Mouse (Mus musculus): ENCODE measurements around the gene Capza1. TPM values are rescaled to one million over a fixed set of nuclear protein-coding genes. Genes with fewer than 3 reads are reported as not detected.
A peak's percentile ranks its signal among the peaks of the same experiment; 100 is the strongest.
"Not testable (repeated sequence)": the region's sequence is repeated elsewhere in the genome, so short reads cannot be mapped to it uniquely, and the experiment has no call there.

The Capza1 gene
- 208 and 212 TPM in 2 replicates for polyA plus RNA-seq (2016; fragmentation: Nextera tagmentation; extraction: Ambion mirVana)

GRCm38 (mm10) chr3:104863786-104864650 lies at the start of gene Capza1, which contains the start of gene St7l:
Gene Capza1, minus strand, starts transcription at chr3:104864505.
Gene St7l, plus strand, starts transcription at chr3:104864005.
- ATAC-seq (ENCODE audit: low FRiP score): peak; percentile 98

DNA sequence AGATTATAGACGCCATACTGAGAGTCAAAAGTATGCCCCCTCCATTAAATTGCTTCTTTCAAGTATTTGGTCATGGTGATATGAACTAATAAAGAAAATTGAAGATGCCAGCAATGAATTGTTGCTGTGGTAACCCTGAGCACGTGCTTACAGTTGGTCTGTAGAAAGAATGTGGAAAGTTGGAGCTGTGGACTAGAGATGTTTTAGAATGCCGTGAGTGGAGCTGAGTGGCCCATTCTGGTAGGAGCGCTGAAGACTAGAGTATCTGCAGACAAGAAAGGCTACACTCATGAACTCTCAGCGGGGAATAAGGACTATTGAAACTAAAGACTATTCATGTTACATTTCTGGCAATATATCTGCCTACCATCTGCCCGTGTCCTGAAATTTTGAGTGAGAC lies 44.9 kb upstream of the Capza1 start:
- H3K9ac ChIP-seq: no peak overlapping the region
- no peaks in the 10 kb centered on the region for H3K27me3 ChIP-seq
- no peaks in the 10 kb centered on the region for H3K4me1 ChIP-seq
- no peak overlapping the region for H3K4me2 ChIP-seq
- no peak overlapping the region for H3K4me3 ChIP-seq (replicated peaks)
- H3K9me3 ChIP-seq: no peaks in the 10 kb centered on the region
- no peak overlapping the region for H3K27ac ChIP-seq
- 83% methylated on average over 6 of the region's 6 CpGs for WGBS
- no peak for ATAC-seq (ENCODE audit: low FRiP score)
- peaks cover 25% of the 10 kb centered on the region for H3K36me3 ChIP-seq (replicated peaks)

More at GRCm38 (mm10) chr3:104863786-104864650, at the start of gene Capza1, which contains the start of gene St7l:
- Histone ChIP-seq H3K36me3 (replicated peaks) (peaks cover 8% of the 10 kb centered on the region), H3K4me3 (replicated peaks) (peak within 1 kb of the TSS; percentile 98), H3K27ac (peak within 1 kb of the TSS; percentile 97), H3K27me3 (no peaks in the 10 kb centered on the region), H3K4me1 (peaks cover 34% of the 10 kb centered on the region), H3K9me3 (no peaks in the 10 kb centered on the region), H3K4me2 (peak within 1 kb of the TSS; percentile 76), H3K9ac (peak within 1 kb of the TSS; percentile 97)
- WGBS: under 1% methylated on average over 43 of the region's 43 CpGs

DNA sequence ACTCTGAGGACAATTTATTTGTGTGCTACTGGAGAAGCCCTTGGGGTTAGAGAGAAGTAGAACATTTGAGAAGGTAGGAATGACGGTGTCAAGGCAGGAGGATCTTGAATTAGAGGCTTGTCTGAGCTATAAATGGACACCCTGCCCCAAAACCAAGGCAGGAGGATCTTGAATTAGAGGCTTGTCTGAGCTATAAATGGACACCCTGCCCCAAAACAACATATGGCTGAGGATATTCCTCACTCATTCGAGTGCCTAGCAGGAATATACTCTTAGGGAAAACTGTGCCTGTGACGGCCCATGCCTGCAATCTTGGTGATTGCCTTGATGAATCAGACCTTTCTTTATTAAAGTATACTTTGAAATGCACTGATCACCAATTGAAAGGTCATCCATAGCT lies 41.7 kb upstream of the Capza1 start:
- Histone ChIP-seq H3K4me2 (no peak overlapping the region), H3K4me1 (no peaks in the 10 kb centered on the region), H3K36me3 (replicated peaks) (peaks cover 25% of the 10 kb centered on the region), H3K27ac (no peak overlapping the region), H3K9ac (no peak overlapping the region), H3K27me3 (no peaks in the 10 kb centered on the region), H3K4me3 (replicated peaks) (no peak overlapping the region), H3K9me3 (no peaks in the 10 kb centered on the region)
- no peak for ATAC-seq (ENCODE audit: low FRiP score)
- 89% methylated on average over 3 of the region's 3 CpGs for WGBS

GRCm38 (mm10) chr3:104905389-104905788 lies 41.1 kb upstream of the Capza1 start:
- WGBS: 91% methylated on average over 4 of the region's 4 CpGs
- H3K36me3 ChIP-seq (replicated peaks): peaks cover 22% of the 10 kb centered on the region
- H3K4me2 ChIP-seq: no peak overlapping the region
- H3K4me1 ChIP-seq: no peaks in the 10 kb centered on the region
- H3K9ac ChIP-seq: no peak overlapping the region
- no peak overlapping the region for H3K4me3 ChIP-seq (replicated peaks)
- H3K27me3 ChIP-seq: no peaks in the 10 kb centered on the region
- H3K27ac ChIP-seq: no peak overlapping the region
- no peaks in the 10 kb centered on the region for H3K9me3 ChIP-seq
- ATAC-seq (ENCODE audit: low FRiP score): no peak

DNA sequence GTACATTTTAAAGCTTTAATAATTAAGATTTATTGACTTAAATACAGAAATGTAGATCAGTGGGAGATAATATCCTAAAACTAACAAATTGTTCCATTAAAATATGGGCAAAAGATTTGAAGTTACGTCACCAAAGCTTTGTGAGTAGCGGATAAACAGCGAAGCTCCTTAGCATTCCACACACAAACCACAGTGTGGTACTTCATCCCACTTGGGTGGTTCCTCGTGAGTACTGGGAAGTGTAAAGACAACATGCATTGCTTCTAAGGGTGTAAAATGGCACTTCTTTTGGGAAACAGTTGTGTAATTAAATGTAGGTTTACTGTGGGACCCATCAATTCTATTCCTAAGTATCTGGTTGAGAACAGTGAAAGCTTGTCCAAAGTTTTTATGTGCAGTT lies 36.8 kb upstream of the Capza1 start:
- H3K4me2 ChIP-seq: no peak overlapping the region
- 93% methylated on average over 4 of the region's 4 CpGs for WGBS
- peaks cover 44% of the 10 kb centered on the region for H3K36me3 ChIP-seq (replicated peaks)

GRCm38 (mm10) chr3:104896141-104896540 lies 31.8 kb upstream of the Capza1 start:
- no peak overlapping the region for H3K9ac ChIP-seq
- no peak for ATAC-seq (ENCODE audit: low FRiP score)
- H3K4me1 ChIP-seq: no peaks in the 10 kb centered on the region
- no peak overlapping the region for H3K27ac ChIP-seq
- no peaks in the 10 kb centered on the region for H3K9me3 ChIP-seq
- no peak overlapping the region for H3K4me2 ChIP-seq
- H3K36me3 ChIP-seq (replicated peaks): peaks cover 50% of the 10 kb centered on the region
- 74% methylated on average over 3 of the region's 3 CpGs for WGBS
- no peak overlapping the region for H3K4me3 ChIP-seq (replicated peaks)
- no peaks in the 10 kb centered on the region for H3K27me3 ChIP-seq

More for the DNA sequence above, 36.8 kb upstream of the Capza1 start:
- no peak for ATAC-seq (ENCODE audit: low FRiP score)
- no peaks in the 10 kb centered on the region for H3K27me3 ChIP-seq
- H3K27ac ChIP-seq: no peak overlapping the region
- H3K9me3 ChIP-seq: no peaks in the 10 kb centered on the region
- H3K4me1 ChIP-seq: no peaks in the 10 kb centered on the region
- no peak overlapping the region for H3K9ac ChIP-seq
- H3K4me3 ChIP-seq (replicated peaks): no peak overlapping the region

- no peak for ATAC-seq (ENCODE audit: low FRiP score)
- H3K27ac ChIP-seq: no peak overlapping the region
- no peak overlapping the region for H3K4me3 ChIP-seq (replicated peaks)
- H3K27me3 ChIP-seq: no peaks in the 10 kb centered on the region
- H3K4me2 ChIP-seq: no peak overlapping the region
- no peak overlapping the region for H3K9ac ChIP-seq
- peaks cover 43% of the 10 kb centered on the region for H3K36me3 ChIP-seq (replicated peaks)
- H3K9me3 ChIP-seq: no peaks in the 10 kb centered on the region
- 87% methylated on average over 3 of the region's 3 CpGs for WGBS
- no peaks in the 10 kb centered on the region for H3K4me1 ChIP-seq
Measured at GRCm38 (mm10) chr3:104888585-104888984, 24.3 kb upstream of the Capza1 start.

DNA sequence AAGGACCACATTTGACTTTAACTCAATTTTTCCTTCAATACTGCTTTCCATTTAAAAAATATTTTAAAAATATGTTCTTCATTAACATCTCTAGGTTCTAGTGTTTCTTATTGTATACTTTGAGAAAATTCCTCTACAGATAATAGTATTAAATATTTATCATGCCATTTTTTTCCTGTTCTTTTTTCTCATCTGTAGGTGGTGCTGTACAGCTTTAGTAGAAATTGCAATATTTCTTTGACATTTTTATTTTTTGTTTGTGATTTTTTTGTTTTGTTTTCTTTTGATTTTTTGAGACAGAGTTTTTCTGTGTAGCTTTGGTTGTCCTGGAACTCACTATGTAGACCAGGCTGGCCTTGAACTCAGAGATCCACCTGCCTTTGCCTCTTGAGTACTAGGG lies 5.3 kb upstream of the Capza1 start:
- ATAC-seq (ENCODE audit: low FRiP score): no peak
- Histone ChIP-seq H3K36me3 (replicated peaks) (peaks cover 50% of the 10 kb centered on the region), H3K9me3 (no peaks in the 10 kb centered on the region), H3K4me3 (replicated peaks) (no peak overlapping the region), H3K9ac (no peak overlapping the region), H3K27me3 (no peaks in the 10 kb centered on the region), H3K4me1 (peaks cover 9% of the 10 kb centered on the region), H3K4me2 (no peak overlapping the region), H3K27ac (no peak overlapping the region)

- Histone ChIP-seq H3K4me1 (peaks cover 28% of the 10 kb centered on the region), H3K36me3 (replicated peaks) (peaks cover 25% of the 10 kb centered on the region)
- H3K9me3 ChIP-seq; H3K27ac ChIP-seq; ATAC-seq (ENCODE audit: low FRiP score); H3K27me3 ChIP-seq; H3K4me2 ChIP-seq; H3K9ac ChIP-seq; H3K4me3 ChIP-seq (replicated peaks): not testable (repeated sequence)
Measured at GRCm38 (mm10) chr3:104866674-104867073, 2.4 kb upstream of the Capza1 start.

DNA sequence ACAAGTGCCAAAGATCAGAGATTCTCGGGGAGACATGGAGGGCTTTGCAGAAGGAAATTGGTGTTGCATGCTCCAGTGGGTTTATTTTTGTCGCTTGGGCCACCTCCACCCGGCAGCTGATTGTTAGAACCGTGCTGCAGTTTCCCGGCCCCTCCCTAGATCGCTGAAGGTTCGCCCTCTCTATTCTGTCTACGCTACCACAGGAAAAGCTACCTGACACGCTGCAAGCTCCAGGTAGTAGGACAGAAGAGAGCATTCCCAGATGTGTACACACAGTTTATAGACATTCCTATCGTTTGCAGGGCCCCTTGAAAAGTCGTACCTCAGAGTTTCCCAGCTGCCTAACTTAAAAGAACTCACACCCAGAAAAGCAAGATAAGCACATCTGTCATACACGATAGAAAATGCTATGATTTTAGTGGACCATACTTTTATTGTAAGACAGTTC lies 1.1 kb upstream of the Capza1 start:
- Histone ChIP-seq H3K27me3 (no peaks in the 10 kb centered on the region), H3K36me3 (replicated peaks) (peaks cover 12% of the 10 kb centered on the region), H3K27ac (peak overlapping the region; percentile 97), H3K4me2 (peak overlapping the region; percentile 76), H3K4me3 (replicated peaks) (peak overlapping the region; percentile 98), H3K4me1 (peaks cover 34% of the 10 kb centered on the region), H3K9me3 (no peaks in the 10 kb centered on the region), H3K9ac (peak overlapping the region; percentile 97)
- 2% methylated on average over 12 of the region's 12 CpGs for WGBS
- peak; percentile 4; the same call in 1 of the 2 replicates for ATAC-seq (ENCODE audit: low FRiP score)

DNA sequence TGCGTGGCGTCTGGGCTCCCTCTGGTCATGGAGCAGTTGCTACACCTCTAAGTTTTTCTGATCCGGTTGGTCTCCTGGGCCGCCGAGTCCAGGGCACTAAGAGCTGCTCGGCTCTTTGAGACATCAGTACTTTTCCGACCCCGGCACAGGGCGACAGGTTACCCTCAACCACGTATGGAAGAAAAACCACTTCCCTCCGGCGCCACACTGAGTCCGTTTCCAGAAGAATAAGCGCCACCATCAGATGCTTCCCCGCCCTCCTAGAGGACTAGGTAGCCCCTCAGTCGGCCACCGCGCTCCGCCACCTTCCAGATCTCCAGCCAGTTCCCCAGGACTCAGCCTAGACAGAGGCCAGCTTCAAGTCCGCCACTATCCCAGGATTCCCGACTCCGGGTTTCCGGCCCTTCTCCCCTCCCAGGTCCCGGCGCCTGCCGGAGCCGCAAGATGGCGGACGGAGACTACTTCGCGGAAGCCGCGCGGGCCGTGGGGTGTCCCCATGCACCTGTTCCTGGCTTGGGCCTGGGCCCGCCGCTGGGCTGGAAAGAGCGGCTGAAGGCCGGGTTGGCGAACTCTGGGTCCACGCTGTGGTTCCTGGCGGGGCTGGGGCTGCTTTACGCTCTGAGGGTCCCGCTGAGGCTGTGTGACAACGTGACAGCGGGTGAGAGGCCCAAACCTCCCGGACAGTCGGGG lies 491 bp upstream of the Capza1 start:
- Histone ChIP-seq H3K27me3 (no peaks in the 10 kb centered on the region), H3K9me3 (no peaks in the 10 kb centered on the region), H3K36me3 (replicated peaks) (peaks cover 12% of the 10 kb centered on the region), H3K4me2 (peak overlapping the region; percentile 76), H3K4me3 (replicated peaks) (peak overlapping the region; percentile 98), H3K27ac (peak overlapping the region; percentile 97), H3K9ac (peak overlapping the region; percentile 97), H3K4me1 (peaks cover 34% of the 10 kb centered on the region)
- under 1% methylated on average over 48 of the region's 48 CpGs for WGBS
- ATAC-seq (ENCODE audit: low FRiP score): peak; percentile 92

DNA sequence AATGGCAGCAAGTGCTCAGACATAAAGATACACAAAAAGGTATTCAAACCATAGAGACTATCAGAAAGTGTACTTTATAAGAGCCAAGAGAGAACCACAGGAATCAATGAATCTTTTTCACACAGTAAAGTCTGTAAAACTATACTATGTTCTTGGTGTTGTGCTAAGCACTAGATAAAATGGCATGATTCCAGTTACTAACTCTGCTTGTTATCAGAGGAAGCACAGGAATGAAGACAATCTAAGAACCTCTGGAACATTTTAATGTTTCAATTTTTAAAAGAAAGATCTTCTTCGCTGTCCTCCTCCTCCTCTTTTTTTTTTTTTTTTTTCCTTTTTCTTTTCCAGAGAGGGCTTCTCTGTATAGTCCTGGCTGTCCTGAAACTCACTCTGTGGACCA lies 5.7 kb downstream of the Capza1 start:
- 100% methylated on average over 1 of the region's 1 CpGs for WGBS
- Histone ChIP-seq H3K4me2 (no peak overlapping the region), H3K9me3 (no peaks in the 10 kb centered on the region), H3K27me3 (no peaks in the 10 kb centered on the region), H3K9ac (no peak overlapping the region), H3K4me3 (replicated peaks) (no peak overlapping the region), H3K36me3 (replicated peaks) (peaks cover 16% of the 10 kb centered on the region), H3K4me1 (peaks cover 25% of the 10 kb centered on the region), H3K27ac (no peak overlapping the region)
- no peak for ATAC-seq (ENCODE audit: low FRiP score)
